Mouse (Mus musculus) C2C12 (cell line): ENCODE measurements at regions not wholly inside any gene's neighbourhood (a gene's known extent, or its start where the extent isn't known, plus 50 kb on each side); places are given as distances from the start of the nearest gene placed in this dataset.

Experiments used
- H3K27me3 ChIP-seq: one replicate; pipeline ENCODE4 v1.6.1; 2011; ENCODE audit not compliant: control insufficient read depth, insufficient read depth, insufficient read length
- H3K36me3 ChIP-seq: one replicate; pipeline ENCODE4 v1.6.1; 2011; ENCODE audit not compliant: control insufficient read depth, insufficient read depth
- H3K4me3 ChIP-seq: one replicate; pipeline ENCODE4 v1.5.1; 2011; ENCODE audit warnings: mild to moderate bottlenecking, control low read depth; ENCODE audit not compliant: poor library complexity, insufficient read depth, severe bottlenecking
- H3K79me2 ChIP-seq: one replicate; pipeline ENCODE4 v1.6.1; 2011; ENCODE audit not compliant: control insufficient read depth, insufficient read depth
- H3K79me3 ChIP-seq: one replicate; pipeline ENCODE4 v1.6.1; 2011; ENCODE audit warnings: low read depth, control low read depth
- H3ac ChIP-seq: one replicate; pipeline ENCODE3; 2011; ENCODE audit warnings: low read depth; ENCODE audit not compliant: control insufficient read depth, insufficient read length
- CEBPB ChIP-seq: IDR thresholded peaks from one replicate; pipeline ENCODE4 v1.6.1; 2011; ENCODE audit warnings: low read depth, mild to moderate bottlenecking, control low read depth, moderate library complexity
- CTCF ChIP-seq: IDR thresholded peaks from one replicate; pipeline ENCODE4 v1.5.1; 2011; ENCODE audit not compliant: control insufficient read depth, insufficient read depth, insufficient read length
- FOSL1 ChIP-seq: IDR thresholded peaks from one replicate; pipeline ENCODE4 v1.8.0; 2011; ENCODE audit warnings: mild to moderate bottlenecking, low read length; ENCODE audit not compliant: poor library complexity, insufficient read depth, severe bottlenecking
- MAX ChIP-seq: IDR thresholded peaks from one replicate; pipeline ENCODE4 v1.6.1; 2011; ENCODE audit warnings: mild to moderate bottlenecking, control low read depth
- MYOD1 ChIP-seq: IDR thresholded peaks from one replicate; pipeline ENCODE4 v1.6.1; 2011; ENCODE audit warnings: low read depth; ENCODE audit not compliant: control insufficient read depth, insufficient read length
- MYOG ChIP-seq: IDR thresholded peaks from one replicate; pipeline ENCODE4 v1.6.1; 2011; ENCODE audit not compliant: control insufficient read depth, insufficient read length; ENCODE audit errors: extremely low read depth
- USF1 ChIP-seq: IDR thresholded peaks from one replicate; pipeline ENCODE4 v1.6.1; 2011; ENCODE audit warnings: low read depth, mild to moderate bottlenecking, control low read depth, moderate library complexity

DNA sequence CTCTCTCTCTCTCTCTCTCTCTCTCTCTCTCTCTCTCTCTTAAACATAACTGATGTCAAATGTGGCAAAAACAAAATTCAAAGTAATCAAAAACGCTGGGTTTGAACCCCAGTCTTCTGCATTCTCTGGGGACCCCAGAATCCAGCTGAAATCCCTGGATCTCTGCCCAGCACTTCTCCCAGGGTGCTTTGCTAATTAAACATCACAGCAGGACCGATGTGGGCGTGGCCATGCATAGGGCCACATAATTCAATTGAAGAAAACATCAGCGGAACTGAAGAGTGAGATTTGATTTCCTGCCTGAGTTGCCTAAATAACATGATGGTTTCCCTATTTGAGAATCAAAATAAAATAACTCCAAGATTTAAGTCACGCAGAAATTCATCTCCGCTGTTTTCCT, 84.9 kb upstream of the Daam1 start:
- no peak overlapping the region for H3ac ChIP-seq
- H3K36me3 ChIP-seq: no peaks in the 10 kb centered on the region
- no peaks in the 10 kb centered on the region for H3K27me3 ChIP-seq
- H3K4me3 ChIP-seq: no peak overlapping the region
- TF ChIP-seq FOSL1: no peak
- TF ChIP-seq MAX: no peak
- H3K79me3 ChIP-seq: no peaks in the 10 kb centered on the region
- no peaks in the 10 kb centered on the region for H3K79me2 ChIP-seq

- H3ac ChIP-seq: no peak overlapping the region
- H3K79me3 ChIP-seq: no peaks in the 10 kb centered on the region
- H3K27me3 ChIP-seq: peaks cover under 1% of the 10 kb centered on the region
- H3K4me3 ChIP-seq: no peak overlapping the region
- H3K79me2 ChIP-seq: no peaks in the 10 kb centered on the region
- H3K36me3 ChIP-seq: no peaks in the 10 kb centered on the region
- TF ChIP-seq CEBPB (no peak), USF1 (no peak), MAX (no peak), MYOG (no peak), CTCF (no peak), FOSL1 (no peak), MYOD1 (no peak)
These were observed 83.5 kb upstream of the Daam1 start for GRCm38 (mm10) chr12:71747386-71747785.

DNA sequence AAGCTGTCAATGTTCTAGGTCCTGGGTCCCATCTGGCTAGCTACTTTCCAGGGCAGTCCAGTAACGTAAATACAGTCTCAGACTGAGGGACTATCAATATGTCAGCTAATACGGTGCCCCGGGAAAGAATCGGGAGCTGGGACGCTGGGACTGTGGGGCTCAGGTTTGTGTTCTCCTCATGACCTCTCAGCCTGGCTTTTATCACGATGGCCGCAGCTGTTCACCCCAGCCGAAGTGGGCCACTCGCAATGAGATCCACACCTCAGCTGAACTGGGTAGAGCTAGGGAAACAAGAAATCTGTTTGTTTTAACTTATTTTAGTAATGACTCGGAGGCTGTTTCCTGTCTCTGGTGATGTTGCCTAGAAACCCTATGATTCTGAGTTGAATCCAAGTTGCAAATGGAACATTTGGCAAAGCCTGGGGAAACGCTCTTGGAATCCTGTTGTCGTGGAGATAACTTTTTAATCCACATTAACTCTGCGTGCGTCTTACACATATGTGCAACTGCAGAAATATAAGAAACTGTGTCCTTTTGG, 83.0 kb upstream of the Daam1 start:
- Histone ChIP-seq H3K4me3 (no peak overlapping the region), H3K36me3 (no peaks in the 10 kb centered on the region), H3K27me3 (peaks cover 5% of the 10 kb centered on the region), H3K79me3 (no peaks in the 10 kb centered on the region), H3ac (no peak overlapping the region), H3K79me2 (no peaks in the 10 kb centered on the region)
- TF ChIP-seq CTCF: no peak
- TF ChIP-seq MYOD1: peak; percentile 3

DNA sequence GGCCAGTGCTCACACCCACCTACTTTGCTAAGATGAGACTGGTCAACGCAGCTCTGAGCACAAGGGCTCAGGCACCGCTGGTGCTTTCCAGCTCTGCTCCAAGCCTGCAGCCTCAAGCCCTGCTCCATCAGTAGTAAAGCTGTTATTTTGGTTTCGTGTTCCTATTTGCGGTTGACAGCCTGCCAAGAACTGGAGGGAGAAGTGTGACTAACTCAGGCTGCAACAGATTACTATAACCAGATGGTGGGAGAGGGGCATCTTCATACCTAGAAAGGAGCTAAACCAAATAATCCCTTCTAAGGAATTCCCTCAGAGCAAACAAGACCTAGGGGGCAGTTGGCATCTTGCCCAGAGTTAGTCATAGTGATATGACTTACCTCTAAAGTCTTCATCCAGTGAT, 82.1 kb upstream of the Daam1 start:
- Histone ChIP-seq H3K36me3 (no peaks in the 10 kb centered on the region), H3ac (no peak overlapping the region), H3K79me2 (no peaks in the 10 kb centered on the region)

DNA sequence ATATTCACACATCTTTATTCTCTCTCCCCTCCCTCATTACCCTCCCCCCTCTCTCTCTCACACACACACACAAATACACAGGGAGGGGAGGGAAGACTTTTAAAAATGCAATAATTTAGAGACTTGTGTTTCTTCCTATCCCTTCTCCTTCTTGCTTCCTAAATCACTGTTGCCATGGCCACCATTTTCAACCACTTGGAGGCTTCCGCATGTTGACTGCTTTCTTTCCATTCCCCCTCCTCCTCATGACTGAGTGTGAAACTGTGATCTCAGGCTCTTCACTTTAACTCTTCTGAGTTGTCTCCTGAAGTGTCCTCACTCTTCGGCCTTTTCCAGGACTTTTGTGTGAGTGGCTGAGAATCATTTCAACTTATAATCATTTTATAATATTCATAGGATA, 81.2 kb upstream of the Daam1 start:
- Histone ChIP-seq H3K79me3 (no peaks in the 10 kb centered on the region), H3K4me3 (no peak overlapping the region), H3K27me3 (peaks cover 14% of the 10 kb centered on the region), H3K79me2 (no peaks in the 10 kb centered on the region), H3ac (no peak overlapping the region), H3K36me3 (no peaks in the 10 kb centered on the region)
- TF ChIP-seq FOSL1 (no peak), CTCF (no peak), MYOD1 (no peak), CEBPB (no peak), USF1 (no peak), MAX (no peak), MYOG (no peak)

More for the DNA sequence above, 82.1 kb upstream of the Daam1 start:
- Histone ChIP-seq H3K4me3 (no peak overlapping the region), H3K79me3 (no peaks in the 10 kb centered on the region), H3K27me3 (peaks cover 11% of the 10 kb centered on the region)
- TF ChIP-seq MAX (peak; percentile 26), CTCF (no peak)

- Histone ChIP-seq H3ac (no peak overlapping the region), H3K27me3 (peaks cover 17% of the 10 kb centered on the region), H3K79me2 (no peaks in the 10 kb centered on the region), H3K79me3 (no peaks in the 10 kb centered on the region), H3K36me3 (no peaks in the 10 kb centered on the region), H3K4me3 (no peak overlapping the region)
- TF ChIP-seq MAX: no peak
- no peak for TF ChIP-seq MYOD1
- no peak for TF ChIP-seq USF1
- TF ChIP-seq CTCF: no peak
- no peak for TF ChIP-seq FOSL1
- TF ChIP-seq MYOG: no peak
- TF ChIP-seq CEBPB: no peak
These were observed 78.1 kb upstream of the Daam1 start for GRCm38 (mm10) chr12:71752741-71753260.
